18 mouse cellular contexts compared by ENCODE assay signal in the genomic region with DNA sequence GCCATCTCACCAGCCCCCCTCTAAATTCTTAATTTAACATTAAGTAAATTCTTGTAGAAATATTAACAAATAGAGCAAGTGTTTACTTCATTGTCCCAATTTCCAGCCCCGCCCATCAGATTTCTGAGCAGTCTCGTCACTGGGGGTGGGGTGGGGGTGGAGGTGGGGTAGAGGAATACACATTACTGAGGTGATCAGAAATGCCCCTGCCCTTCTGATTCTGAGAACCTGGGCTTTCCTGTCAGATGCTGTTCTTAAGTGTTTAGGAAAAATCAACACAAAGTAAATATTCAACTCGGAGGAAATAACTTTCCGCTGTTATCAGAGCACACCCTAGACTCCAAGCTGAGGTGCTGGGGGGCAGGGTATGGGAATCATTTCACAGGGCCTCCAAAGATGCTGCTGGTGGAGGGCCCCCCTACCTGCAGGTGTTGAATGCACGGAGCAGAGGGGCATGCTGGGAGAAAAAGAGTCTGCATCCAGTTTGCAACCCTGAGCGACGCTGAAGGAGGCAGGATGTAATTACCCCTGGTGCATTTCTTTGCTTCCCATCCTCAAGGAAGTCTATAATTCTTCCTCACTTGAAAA.
DNase-seq lines count a peak whose midpoint lies in the region; ATAC-seq lines count a peak whose summit lies in the region.
"Had no signal": no experiment of that assay in that cellular context is flagged by ENCODE, and none has a peak within 500 bp of the region (broad histone marks: within the 10 kb centered on the region; RNA-seq: fewer than 3 reads in every experiment).

No protein-coding gene starts in this region.

- H3K27ac ChIP-seq in forebrain, embryonic 14.5 days (ENCODE audit: low read depth, low read length) = 0 out of 2 replicates have a peak overlapping the region, but pooled peaks have one; percentile 2
- no peak overlapping the region for H3K27ac ChIP-seq in forebrain, embryonic 10.5 days
- H3K27ac ChIP-seq in lung, embryonic 15.5 days = 0 out of 2 replicates have a peak overlapping the region, but pooled peaks have one; percentile 16
- no peak overlapping the region for H3K27ac ChIP-seq in stomach, embryonic 15.5 days
- H3K27ac ChIP-seq: liver, embryonic 13.5 days; neural tube, embryonic 12.5 days had no signal

- no peaks in the 10 kb centered on the region for H3K9me3 ChIP-seq in forebrain, embryonic 14.5 days (replicated peaks; ENCODE audit: control insufficient read depth, low read length)
- no peaks in the 10 kb centered on the region for H3K9me3 ChIP-seq in forebrain, embryonic 10.5 days
- H3K9me3 ChIP-seq in lung, embryonic 15.5 days = no peaks in the 10 kb centered on the region
- no peaks in the 10 kb centered on the region for H3K9me3 ChIP-seq in stomach, embryonic 15.5 days
- H3K9me3 ChIP-seq: G1E; heart, embryonic 10.5 days; limb, embryonic 12.5 days; liver, embryonic 13.5 days; midbrain, embryonic 10.5 days; neural tube, embryonic 12.5 days had no signal

- H3K4me2 ChIP-seq in forebrain, embryonic 14.5 days (ENCODE audit: low read length) = no peak overlapping the region
- no peak overlapping the region for H3K4me2 ChIP-seq in lung, embryonic 15.5 days
- no peak overlapping the region for H3K4me2 ChIP-seq in stomach, embryonic 15.5 days
- H3K4me2 ChIP-seq: liver, embryonic 13.5 days; neural tube, embryonic 12.5 days had no signal

- WGBS in forebrain, embryonic 14.5 days = 65% methylated on average over 7 of the region's 7 CpGs
- WGBS in forebrain, embryonic 10.5 days = 72% methylated on average over 7 of the region's 7 CpGs
- 40% methylated on average over 7 of the region's 7 CpGs for WGBS in lung, embryonic 15.5 days
- WGBS in stomach, embryonic 15.5 days = 43% methylated on average over 7 of the region's 7 CpGs

- no peak overlapping the region for H3K9ac ChIP-seq in forebrain, embryonic 14.5 days (ENCODE audit: low read length)
- no peak overlapping the region for H3K9ac ChIP-seq in lung, embryonic 15.5 days
- H3K9ac ChIP-seq in stomach, embryonic 15.5 days = no peak overlapping the region
- H3K9ac ChIP-seq: limb, embryonic 12.5 days; liver, embryonic 13.5 days; neural tube, embryonic 12.5 days had no signal

- H3K27me3 ChIP-seq in forebrain, embryonic 14.5 days (replicated peaks; ENCODE audit: control insufficient read depth, insufficient read depth, low read length) = no peaks in the 10 kb centered on the region
- H3K27me3 ChIP-seq in forebrain, embryonic 10.5 days (ENCODE audit: poor library complexity, severe bottlenecking) = no peaks in the 10 kb centered on the region
- no peaks in the 10 kb centered on the region for H3K27me3 ChIP-seq in lung, embryonic 15.5 days
- H3K27me3 ChIP-seq in stomach, embryonic 15.5 days (replicated peaks) = no peaks in the 10 kb centered on the region
- H3K27me3 ChIP-seq: limb, embryonic 12.5 days; liver, embryonic 13.5 days; neural tube, embryonic 12.5 days had no signal

- no peak overlapping the region for H3K4me3 ChIP-seq in forebrain, embryonic 14.5 days (ENCODE audit: low read depth, low read length)
- no peak overlapping the region for H3K4me3 ChIP-seq in forebrain, embryonic 10.5 days
- no peak overlapping the region for H3K4me3 ChIP-seq in lung, embryonic 15.5 days
- no peak overlapping the region for H3K4me3 ChIP-seq in stomach, embryonic 15.5 days (replicated peaks)
- H3K4me3 ChIP-seq: heart, embryonic 10.5 days; limb, embryonic 12.5 days; liver, embryonic 13.5 days; midbrain, embryonic 10.5 days; neural tube, embryonic 12.5 days had no signal

- no peaks in the 10 kb centered on the region for H3K36me3 ChIP-seq in forebrain, embryonic 14.5 days (ENCODE audit: control insufficient read depth, insufficient read depth, low read length)
- no peaks in the 10 kb centered on the region for H3K36me3 ChIP-seq in forebrain, embryonic 10.5 days (replicated peaks)
- no peaks in the 10 kb centered on the region for H3K36me3 ChIP-seq in lung, embryonic 15.5 days
- H3K36me3 ChIP-seq in stomach, embryonic 15.5 days = no peaks in the 10 kb centered on the region
- H3K36me3 ChIP-seq: G1E; heart, embryonic 10.5 days; limb, embryonic 12.5 days; liver, embryonic 13.5 days; midbrain, embryonic 10.5 days; neural tube, embryonic 12.5 days had no signal

- H3K4me1 ChIP-seq in forebrain, embryonic 14.5 days (ENCODE audit: control insufficient read depth, insufficient read depth, low read length) = peaks cover 10% of the 10 kb centered on the region
- peaks cover 22% of the 10 kb centered on the region for H3K4me1 ChIP-seq in forebrain, embryonic 10.5 days
- peaks cover 15% of the 10 kb centered on the region for H3K4me1 ChIP-seq in lung, embryonic 15.5 days
- peaks cover 11% of the 10 kb centered on the region for H3K4me1 ChIP-seq in stomach, embryonic 15.5 days
- H3K4me1 ChIP-seq: liver, embryonic 13.5 days had no signal

- ATAC-seq in forebrain, embryonic 14.5 days = no peak
- no peak for ATAC-seq in lung, embryonic 15.5 days (ENCODE audit: borderline replicate concordance, extremely low read depth, low FRiP score, low TSS enrichment)
- peak; percentile 77; the same call in 1 of the 2 replicates for ATAC-seq in stomach, embryonic 15.5 days (ENCODE audit: insufficient read depth, low FRiP score, low read depth)
- ATAC-seq: activated CD4-positive, CD25-positive, alpha-beta regulatory T cell, adult 4 months; CD4-positive, CD25-positive, alpha-beta regulatory T cell, adult 4 months had no signal

- DNase-seq in forebrain, embryonic 14.5 days (ENCODE audit: low spot score) = no peak
- no peak for DNase-seq in forebrain, embryonic 10.5 days (ENCODE audit: extremely low spot score, low spot score)
- DNase-seq in lung, postnatal 14 days = no peak
- DNase-seq in ES-CJ7 (ENCODE audit: low read depth, low spot score) = peak; percentile 36
- DNase-seq in layer of hippocampus, postnatal 36 days = no peak
- DNase-seq: adrenal gland, postnatal 10 days; cerebellum, adult 9-10 months; gastrocnemius, postnatal 36 days; liver, embryonic 13.5 days had no signal

Comparison
In these comparisons a context has a peak if more than half of its experiments do, and no peak if none do; other contexts are left out.
1. H3K27ac ChIP-seq: peak in forebrain, embryonic 14.5 days (single experiment) and lung, embryonic 15.5 days (single experiment); none in forebrain, embryonic 10.5 days (single experiment) and stomach, embryonic 15.5 days (single experiment).